Mouse (Mus musculus) kidney, adult 2 months (tissue): ENCODE data around the gene Ercc8.

Source experiments
- CTCF ChIP-seq: fragments of 200-500 bp; conservative IDR thresholded peaks from 2 replicates; pipeline ENCODE4 v1.5.1; 2011; ENCODE audit warnings: low read depth, mild to moderate bottlenecking, control low read depth, low read length, moderate library complexity, mixed read lengths; ENCODE audit not compliant: insufficient read depth, insufficient read length
- POLR2A ChIP-seq: fragments of 200-500 bp; IDR thresholded peaks from one replicate; pipeline ENCODE4 v1.6.1; 2011; ENCODE audit warnings: low read depth, low read length, control low read depth

DNA sequence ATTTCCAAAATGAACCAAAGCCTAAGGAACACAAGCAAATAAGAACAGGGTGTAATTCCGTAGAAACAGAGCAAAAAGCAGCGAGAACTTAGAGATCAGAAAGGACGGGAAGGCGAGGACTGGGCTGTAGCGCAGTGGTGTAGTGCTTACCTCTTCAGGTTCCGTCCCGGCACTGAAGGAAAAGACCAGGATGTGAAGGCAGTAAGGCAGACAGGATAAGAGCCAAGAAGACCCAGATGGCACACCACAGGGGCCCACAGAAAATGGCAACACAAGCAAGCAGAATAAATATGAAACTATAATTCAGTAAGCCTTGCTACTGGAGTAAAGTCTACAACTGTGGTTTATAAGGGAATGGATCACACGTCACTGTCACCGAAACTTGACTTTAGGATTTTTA lies 5.4 kb downstream of the Ercc8 start:
- TF ChIP-seq CTCF (no peak), POLR2A (no peak)
